Mouse (Mus musculus): ENCODE measurements around the gene 6030468B19Rik. TPM values are rescaled to one million over a fixed set of nuclear protein-coding genes. Genes with fewer than 3 reads are reported as not detected.

The 6030468B19Rik gene
- total RNA-seq, 1 experiment = not detected

- Histone ChIP-seq H3K4me1 (ENCODE audit: control insufficient read depth in 2 of 2, insufficient read depth in 2 of 2, low read length in 2 of 2, poor library complexity in 1 of 2) (peaks cover 0 to 22% of the 10 kb centered on the region in 2 experiments; a peak in 3 of 4 replicates), H3K9me3 (ENCODE audit: control insufficient read depth, insufficient read depth, low read depth, low read length) (no peaks in the 10 kb centered on the region), H3K27ac (ENCODE audit: insufficient read depth, low read depth, low read length, poor library complexity, severe bottlenecking) (no peak overlapping the region), H3K9ac (ENCODE audit: insufficient read depth, low read depth, low read length, poor library complexity, severe bottlenecking) (no peak overlapping the region; the same call in 1 of the 2 replicates), H3K36me3 (ENCODE audit: control insufficient read depth, insufficient read depth, low read length, poor library complexity, severe bottlenecking) (peaks cover 36% of the 10 kb centered on the region), H3K4me3 (ENCODE audit: insufficient read depth in 1 of 2, low read depth in 1 of 2, low read length in 2 of 2, poor library complexity in 1 of 2, severe bottlenecking in 1 of 2) (no peak overlapping the region)
- in situ Hi-C loops (cut with MboI; ENCODE audit: low sequenced_read_pairs in 2 of 2, unreplicated experiment in 2 of 2) = loop anchor here in 1 of 2 experiments (25.0 kb wide), 1 partner anchor 436 kb away; no protein-coding TSS in a partner anchor
- no peak for TF ChIP-seq ZC3H11A (IDR thresholded peaks at IDR 0.05; ENCODE audit: borderline replicate concordance, low read depth, low read length)
- no peak for TF ChIP-seq MAFK (IDR thresholded peaks at IDR 0.05; ENCODE audit: insufficient read depth, low read depth, low read length)
- TF ChIP-seq HCFC1 (IDR thresholded peaks at IDR 0.05; ENCODE audit: borderline replicate concordance, insufficient read depth, low read length) = no peak
- TF ChIP-seq ZNF384 (IDR thresholded peaks at IDR 0.05; ENCODE audit: low read depth, low read length) = no peak
- no peak for TF ChIP-seq CHD2 (IDR thresholded peaks at IDR 0.05; ENCODE audit: low read depth, low read length)
- no peak for DNase-seq (ENCODE audit: low read depth, low spot score)
These were observed 26.0 kb downstream of the 6030468B19Rik start for GRCm38 (mm10) chr11:117823411-117823810.

GRCm38 (mm10) chr11:117824060-117824969 lies 26.9 kb downstream of the 6030468B19Rik start:
- Histone ChIP-seq H3K4me3 (ENCODE audit: insufficient read depth in 1 of 2, low read depth in 1 of 2, low read length in 2 of 2, poor library complexity in 1 of 2, severe bottlenecking in 1 of 2) (peak overlapping the region; percentile 82 to 88), H3K27ac (ENCODE audit: insufficient read depth, low read depth, low read length, poor library complexity, severe bottlenecking) (peak overlapping the region; percentile 4; the same call in 1 of the 2 replicates), H3K36me3 (ENCODE audit: control insufficient read depth, insufficient read depth, low read length, poor library complexity, severe bottlenecking) (peaks cover 33% of the 10 kb centered on the region), H3K4me1 (ENCODE audit: control insufficient read depth in 2 of 2, insufficient read depth in 2 of 2, low read length in 2 of 2, poor library complexity in 1 of 2) (peaks cover 0 to 26% of the 10 kb centered on the region in 2 experiments; a peak in 3 of 4 replicates), H3K9ac (ENCODE audit: insufficient read depth, low read depth, low read length, poor library complexity, severe bottlenecking) (peak overlapping the region; percentile 96; the same call in 1 of the 2 replicates), H3K9me3 (ENCODE audit: control insufficient read depth, insufficient read depth, low read depth, low read length) (no peaks in the 10 kb centered on the region)
- TF ChIP-seq MAFK (IDR thresholded peaks at IDR 0.05; ENCODE audit: insufficient read depth, low read depth, low read length) (no peak), ZC3H11A (IDR thresholded peaks at IDR 0.05; ENCODE audit: borderline replicate concordance, low read depth, low read length) (peak; percentile 70; the same call in 1 of the 2 replicates)
- no peak for DNase-seq (ENCODE audit: low read depth, low spot score)
- in situ Hi-C loops (cut with MboI; ENCODE audit: low sequenced_read_pairs in 2 of 2, unreplicated experiment in 2 of 2) = loop anchor here in 1 of 2 experiments (25.0 kb wide), 1 partner anchor 437 kb away; no protein-coding TSS in a partner anchor

GRCm38 (mm10) chr11:117825333-117826101 lies 28.1 kb downstream of the 6030468B19Rik start, which contains the start of the genes Afmid and Tk1:
Afmid (plus strand) TSS chr11:117825924.
Tk1 (minus strand) TSS chr11:117826092.
- TF ChIP-seq MAFK (IDR thresholded peaks at IDR 0.05; ENCODE audit: insufficient read depth, low read depth, low read length) (no peak), ZNF384 (IDR thresholded peaks at IDR 0.05; ENCODE audit: low read depth, low read length) (no peak), CHD2 (IDR thresholded peaks at IDR 0.05; ENCODE audit: low read depth, low read length) (no peak), ZC3H11A (IDR thresholded peaks at IDR 0.05; ENCODE audit: borderline replicate concordance, low read depth, low read length) (no peak), HCFC1 (IDR thresholded peaks at IDR 0.05; ENCODE audit: borderline replicate concordance, insufficient read depth, low read length) (no peak; the same call in 1 of the 2 replicates)
- in situ Hi-C loops (cut with MboI; ENCODE audit: low sequenced_read_pairs in 2 of 2, unreplicated experiment in 2 of 2) = no loop called here
- Histone ChIP-seq H3K4me1 (ENCODE audit: control insufficient read depth in 2 of 2, insufficient read depth in 2 of 2, low read length in 2 of 2, poor library complexity in 1 of 2) (peaks cover 4 to 26% of the 10 kb centered on the region in 2 experiments), H3K36me3 (ENCODE audit: control insufficient read depth, insufficient read depth, low read length, poor library complexity, severe bottlenecking) (peaks cover 23% of the 10 kb centered on the region), H3K27ac (ENCODE audit: insufficient read depth, low read depth, low read length, poor library complexity, severe bottlenecking) (peak within 1 kb of the TSS; percentile 89), H3K4me3 (ENCODE audit: insufficient read depth in 1 of 2, low read depth in 1 of 2, low read length in 2 of 2, poor library complexity in 1 of 2, severe bottlenecking in 1 of 2) (peak within 1 kb of the TSS; percentile 82 to 88), H3K9ac (ENCODE audit: insufficient read depth, low read depth, low read length, poor library complexity, severe bottlenecking) (peak within 1 kb of the TSS; percentile 96), H3K9me3 (ENCODE audit: control insufficient read depth, insufficient read depth, low read depth, low read length) (no peaks in the 10 kb centered on the region)
- DNase-seq (ENCODE audit: low read depth, low spot score) = peak; percentile 90

- no peaks in the 10 kb centered on the region for H3K9me3 ChIP-seq (ENCODE audit: control insufficient read depth, insufficient read depth, low read depth, low read length)
These were observed 28.7 kb downstream of the 6030468B19Rik start for GRCm38 (mm10) chr11:117826164-117826563.

More at GRCm38 (mm10) chr11:117826164-117826563, 28.7 kb downstream of the 6030468B19Rik start:
- DNase-seq (ENCODE audit: low read depth, low spot score) = no peak
- H3K27ac ChIP-seq (ENCODE audit: insufficient read depth, low read depth, low read length, poor library complexity, severe bottlenecking) = peak overlapping the region; percentile 61; the same call in 1 of the 2 replicates
- peak overlapping the region; percentile 82 to 88 for H3K4me3 ChIP-seq (ENCODE audit: insufficient read depth in 1 of 2, low read depth in 1 of 2, low read length in 2 of 2, poor library complexity in 1 of 2, severe bottlenecking in 1 of 2)
- peaks cover 19% of the 10 kb centered on the region for H3K36me3 ChIP-seq (ENCODE audit: control insufficient read depth, insufficient read depth, low read length, poor library complexity, severe bottlenecking)
- in situ Hi-C loops (cut with MboI; ENCODE audit: low sequenced_read_pairs in 2 of 2, unreplicated experiment in 2 of 2) = no loop called here
- peaks cover 4 to 26% of the 10 kb centered on the region in 2 experiments for H3K4me1 ChIP-seq (ENCODE audit: control insufficient read depth in 2 of 2, insufficient read depth in 2 of 2, low read length in 2 of 2, poor library complexity in 1 of 2)
- H3K9ac ChIP-seq (ENCODE audit: insufficient read depth, low read depth, low read length, poor library complexity, severe bottlenecking) = peak overlapping the region; percentile 96
- no peak for TF ChIP-seq MAFK (IDR thresholded peaks at IDR 0.05; ENCODE audit: insufficient read depth, low read depth, low read length)
- no peak for TF ChIP-seq CHD2 (IDR thresholded peaks at IDR 0.05; ENCODE audit: low read depth, low read length)
- TF ChIP-seq HCFC1 (IDR thresholded peaks at IDR 0.05; ENCODE audit: borderline replicate concordance, insufficient read depth, low read length) = no peak
- no peak for TF ChIP-seq ZC3H11A (IDR thresholded peaks at IDR 0.05; ENCODE audit: borderline replicate concordance, low read depth, low read length)
- no peak for TF ChIP-seq ZNF384 (IDR thresholded peaks at IDR 0.05; ENCODE audit: low read depth, low read length)
